Mouse (Mus musculus) C2C12 (cell line): ENCODE measurements around the gene Slc26a1.

Experiments
- CEBPB ChIP-seq: IDR thresholded peaks from one replicate; pipeline ENCODE4 v1.6.1; 2011; ENCODE audit warnings: low read depth, mild to moderate bottlenecking, control low read depth, moderate library complexity
- CTCF ChIP-seq: IDR thresholded peaks from one replicate; pipeline ENCODE4 v1.5.1; 2011; ENCODE audit not compliant: control insufficient read depth, insufficient read depth, insufficient read length
- FOSL1 ChIP-seq: IDR thresholded peaks from one replicate; pipeline ENCODE4 v1.8.0; 2011; ENCODE audit warnings: mild to moderate bottlenecking, low read length; ENCODE audit not compliant: poor library complexity, insufficient read depth, severe bottlenecking
- MAX ChIP-seq: IDR thresholded peaks from one replicate; pipeline ENCODE4 v1.6.1; 2011; ENCODE audit warnings: mild to moderate bottlenecking, control low read depth
- MYOD1 ChIP-seq: IDR thresholded peaks from one replicate; pipeline ENCODE4 v1.6.1; 2011; ENCODE audit warnings: low read depth; ENCODE audit not compliant: control insufficient read depth, insufficient read length
- MYOG ChIP-seq: IDR thresholded peaks from one replicate; pipeline ENCODE4 v1.6.1; 2011; ENCODE audit not compliant: control insufficient read depth, insufficient read length; ENCODE audit errors: extremely low read depth
- USF1 ChIP-seq: IDR thresholded peaks from one replicate; pipeline ENCODE4 v1.6.1; 2011; ENCODE audit warnings: low read depth, mild to moderate bottlenecking, control low read depth, moderate library complexity

DNA sequence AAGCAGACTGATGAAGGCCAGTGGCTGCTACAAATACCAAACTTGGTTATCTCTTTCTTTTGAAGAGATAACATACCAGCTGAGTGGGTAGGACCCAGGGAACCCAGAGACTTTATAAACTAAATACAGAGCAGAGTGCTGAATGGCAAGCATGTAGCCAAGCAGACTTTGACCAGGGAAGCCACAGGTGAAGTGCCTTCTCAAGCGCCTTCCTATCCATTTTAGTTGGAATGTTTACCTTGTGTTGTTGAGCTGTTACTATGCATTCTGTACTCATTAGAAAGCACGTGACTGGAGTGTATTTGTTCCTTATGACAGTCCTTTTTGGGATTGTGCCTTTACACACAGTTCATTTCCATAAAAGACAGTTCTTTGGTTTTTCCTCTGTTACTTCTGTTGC lies 31.7 kb downstream of the Slc26a1 start:
- TF ChIP-seq CTCF (no peak), CEBPB (no peak), MYOG (no peak), USF1 (no peak), MAX (no peak), FOSL1 (no peak), MYOD1 (no peak)
